Mouse (Mus musculus) CH12.LX (cell line): ENCODE data around the gene Mprip.

Source experiments
- CHD2 ChIP-seq: IDR thresholded peaks from 2 replicates; pipeline ENCODE4 v1.6.1; 2011; ENCODE audit warnings: low read length, improper control_type of control experiment
- CTCF ChIP-seq, 2 experiments: IDR thresholded peaks in 1 of 2; conservative IDR thresholded peaks in 1 of 2; 2 replicates each; pipeline ENCODE4 v1.5.1; 2011 to 2012; ENCODE audit warnings: low read depth in 2 of 2, low read length in 2 of 2, improper control_type of control experiment in 1 of 2, inconsistent platforms in 1 of 2, mild to moderate bottlenecking in 1 of 2, moderate library complexity in 1 of 2
- MAFK ChIP-seq: IDR thresholded peaks from 2 replicates; pipeline ENCODE4 v1.6.1; 2011; ENCODE audit warnings: low read length, improper control_type of control experiment; ENCODE audit not compliant: insufficient replicate concordance
- POLR2A ChIP-seq: IDR thresholded peaks from 2 replicates; pipeline ENCODE4 v1.6.1; 2011; ENCODE audit warnings: low read depth, mild to moderate bottlenecking, improper control_type of control experiment, low read length
- USF1 ChIP-seq: IDR thresholded peaks from 2 replicates; pipeline ENCODE4 v1.6.1; 2014; ENCODE audit warnings: low read depth, mild to moderate bottlenecking, inconsistent platforms, low read length, improper control_type of control experiment

DNA sequence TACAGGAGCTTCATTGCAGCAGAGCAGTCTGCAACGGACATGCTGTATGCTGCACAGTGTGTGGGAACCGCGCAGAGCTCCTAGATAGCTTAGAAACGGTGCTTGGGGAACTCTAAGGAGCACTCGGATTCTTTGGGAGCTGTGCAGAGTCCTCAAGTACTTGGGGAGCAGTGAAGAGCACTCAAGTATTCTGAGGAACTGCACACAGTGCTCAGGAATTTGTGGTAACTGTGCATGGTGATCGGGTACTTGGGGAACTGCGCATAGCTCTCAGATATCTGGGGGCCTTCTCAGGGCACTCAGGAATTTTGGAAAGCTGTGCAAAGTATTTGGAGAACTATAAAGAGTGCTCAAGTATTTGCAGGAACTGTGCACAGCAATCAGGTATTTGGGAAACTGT, 16.1 kb upstream of the Mprip start:
- TF ChIP-seq MAFK: no peak
- TF ChIP-seq CTCF (conservative IDR thresholded peaks at IDR 0.05 in 1 of 2, IDR thresholded peaks at IDR 0.05 in 1 of 2; ENCODE audit: low read depth in 2 of 2, low read length in 2 of 2): no peak
- TF ChIP-seq USF1: no peak
- no peak for TF ChIP-seq POLR2A
- TF ChIP-seq CHD2: no peak
